8 mouse cellular contexts compared by ENCODE assay signal in genomic region chr13:108316487-108316903, GRCm38 (mm10). TPM values are rescaled to one million over a fixed set of nuclear protein-coding genes. Genes with fewer than 3 reads are reported as not detected.
DNase-seq lines count a peak whose midpoint lies in the region; ATAC-seq lines count a peak whose summit lies in the region.

No protein-coding gene starts in this region.

- no peaks in the 10 kb centered on the region for H3K9me3 ChIP-seq in embryonic facial prominence, embryonic 14.5 days (ENCODE audit: control insufficient read depth, low read length)
- H3K9me3 ChIP-seq in midbrain, embryonic 14.5 days (ENCODE audit: control insufficient read depth, low read length) = no peaks in the 10 kb centered on the region

- peak overlapping the region; percentile 74 for H3K4me3 ChIP-seq in embryonic facial prominence, embryonic 14.5 days (ENCODE audit: low read depth, low read length)
- peak overlapping the region; percentile 68 for H3K4me3 ChIP-seq in midbrain, embryonic 14.5 days (replicated peaks; ENCODE audit: low read depth, low read length)

- H3K27me3 ChIP-seq in embryonic facial prominence, embryonic 14.5 days (replicated peaks; ENCODE audit: control insufficient read depth, insufficient read depth, low read length) = no peaks in the 10 kb centered on the region
- no peaks in the 10 kb centered on the region for H3K27me3 ChIP-seq in midbrain, embryonic 14.5 days (ENCODE audit: control insufficient read depth, insufficient read depth, low read length)

- peaks cover 13% of the 10 kb centered on the region; the same call in 1 of the 2 replicates for H3K4me1 ChIP-seq in embryonic facial prominence, embryonic 14.5 days (ENCODE audit: control insufficient read depth, insufficient read depth, low read length)
- peaks cover 13% of the 10 kb centered on the region for H3K4me1 ChIP-seq in midbrain, embryonic 14.5 days (ENCODE audit: control insufficient read depth, insufficient read depth, low read length)

- no peak for DNase-seq in cerebellum, postnatal 36 days
- peak; percentile 21 to 32 for DNase-seq in CD8-positive naive resting alpha-beta T cell, adult 2 months (ENCODE audit: low read depth in 2 of 2, low spot score in 2 of 2)
- DNase-seq in embryonic facial prominence, embryonic 14.5 days (ENCODE audit: low spot score) = peak; percentile 24
- DNase-seq in midbrain, embryonic 14.5 days = peak; percentile 8
- peak; percentile 48 for DNase-seq in thymus, postnatal 25 days
- no peak for DNase-seq in right cerebral cortex, postnatal 25 days

- WGBS in embryonic facial prominence, embryonic 14.5 days = under 1% methylated on average over 30 of the region's 32 CpGs
- under 1% methylated on average over 32 of the region's 32 CpGs for WGBS in midbrain, embryonic 14.5 days

- peak overlapping the region; percentile 96 for H3K4me2 ChIP-seq in embryonic facial prominence, embryonic 14.5 days (ENCODE audit: low read depth, low read length)
- peak overlapping the region; percentile 95 for H3K4me2 ChIP-seq in midbrain, embryonic 14.5 days (ENCODE audit: low read length)

- no peak overlapping the region for H3K27ac ChIP-seq in embryonic facial prominence, embryonic 14.5 days (replicated peaks; ENCODE audit: low read depth, low read length)
- H3K27ac ChIP-seq in midbrain, embryonic 14.5 days (replicated peaks; ENCODE audit: low read depth, low read length) = no peak overlapping the region

- peak overlapping the region; percentile 74 for H3K9ac ChIP-seq in embryonic facial prominence, embryonic 14.5 days (ENCODE audit: low read depth, low read length)
- peak overlapping the region; percentile 78 for H3K9ac ChIP-seq in midbrain, embryonic 14.5 days (replicated peaks; ENCODE audit: low read length)

- 0 out of 2 replicates have a peak, but pooled peaks have one; percentile 2 for ATAC-seq in cerebellum, adult (ENCODE audit: insufficient number of reproducible peaks, low FRiP score, low TSS enrichment)
- peak; percentile 44 for ATAC-seq in embryonic facial prominence, embryonic 14.5 days (ENCODE audit: low read depth)
- peak; percentile 22 for ATAC-seq in inflammation-experienced regulatory T-cells, adult 6 months
- ATAC-seq in midbrain, embryonic 14.5 days (ENCODE audit: low FRiP score, low TSS enrichment) = peak; percentile 78; the same call in 1 of the 2 replicates

- no peaks in the 10 kb centered on the region for H3K36me3 ChIP-seq in embryonic facial prominence, embryonic 14.5 days (ENCODE audit: control insufficient read depth, insufficient read depth, low read length)
- no peaks in the 10 kb centered on the region for H3K36me3 ChIP-seq in midbrain, embryonic 14.5 days (ENCODE audit: control insufficient read depth, insufficient read depth, low read length)

RNA-seq across cellular contexts. Expression of gene Depdc1b, which starts 0.4 kb away (rescaled TPM):
- polyA plus RNA-seq in embryonic facial prominence, embryonic 14.5 days (2014; fragmentation: Nextera tagmentation; extraction: Ambion mirVana) = 5.6 and 7.4 TPM in 2 replicates
- polyA plus RNA-seq in inflammation-experienced regulatory T-cells, adult 6 months (2017; shearing (Covaris generic)) = 10 to 100 TPM in 1 of 3 experiments, under 1 TPM in 2; 0.30 to 12.3 (median 0.53) TPM
- polyA plus RNA-seq in midbrain, embryonic 14.5 days (2014; fragmentation: Nextera tagmentation; extraction: Ambion mirVana) = 2.1 and 2.5 TPM in 2 replicates

Comparison
In these comparisons a context has a peak if more than half of its experiments do, and no peak if none do; other contexts are left out.
1. ATAC-seq: peak in every context shown above with its lines; median percentile 78 in midbrain, embryonic 14.5 days; 44 in embryonic facial prominence, embryonic 14.5 days; 22 in inflammation-experienced regulatory T-cells, adult 6 months; 2 in cerebellum, adult.
2. DNase-seq: peak in CD8-positive naive resting alpha-beta T cell, adult 2 months (2 of 2), embryonic facial prominence, embryonic 14.5 days (single experiment), midbrain, embryonic 14.5 days (single experiment) and thymus, postnatal 25 days (single experiment); none in cerebellum, postnatal 36 days (0 of 2) and right cerebral cortex, postnatal 25 days (single experiment).